Mouse (Mus musculus): ENCODE measurements around the gene Hist1h3d.
A peak's percentile ranks its signal among the peaks of the same experiment; 100 is the strongest.

Gene Hist1h3d

GRCm38 (mm10) chr13:23621532-23622174 is 46.1 kb downstream of the Hist1h3d start:
- peak; percentile 74 to 78 for DNase-seq (ENCODE audit: low spot score in 2 of 2)

- DNase-seq (ENCODE audit: low spot score in 2 of 2) = peak; percentile 81 to 85
Measured at GRCm38 (mm10) chr13:23622175-23622671, 46.7 kb downstream of the Hist1h3d start, which contains the start of gene Hist1h1e. Hist1h1e (minus strand) TSS chr13:23622558.

GRCm38 (mm10) chr13:23622861-23623450 is 47.4 kb downstream of the Hist1h3d start:
- DNase-seq (ENCODE audit: low spot score in 2 of 2) = peak in 1 of 2 experiments; percentile 1

Measured in natural killer cell, adult 2 months (primary cell).